ENCODE assay signal across 9 mouse cellular contexts in the genomic region with DNA sequence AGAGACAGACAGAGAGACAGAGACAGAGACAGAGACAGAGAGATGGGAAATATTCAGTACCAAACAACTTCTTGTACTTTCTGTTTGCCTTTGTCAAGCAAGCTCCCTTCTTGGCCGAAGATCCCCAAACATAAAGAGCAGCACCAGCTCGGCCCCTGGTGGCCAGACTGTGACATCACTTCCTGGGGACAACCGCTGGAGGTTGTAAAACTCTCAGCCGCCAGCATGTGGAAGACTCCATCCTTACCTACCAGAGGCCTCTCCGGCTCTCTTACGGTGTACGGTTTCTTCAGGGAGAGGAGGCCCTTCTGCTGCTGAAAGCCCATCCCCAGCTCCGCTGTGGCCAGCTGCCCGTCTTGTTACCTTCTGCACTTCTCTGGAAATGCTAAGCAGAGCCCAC. TPM values are rescaled to one million over a fixed set of nuclear protein-coding genes. Genes with fewer than 3 reads are reported as not detected.
DNase-seq lines count a peak whose midpoint lies in the region; ATAC-seq lines count a peak whose summit lies in the region.
"Had no signal": no experiment of that assay in that cellular context is flagged by ENCODE, and none has a peak within 500 bp of the region (broad histone marks: within the 10 kb centered on the region; RNA-seq: fewer than 3 reads in every experiment).

No protein-coding gene starts in this region.

- ATAC-seq in hindbrain, embryonic 16.5 days: no peak

- H3K4me3 ChIP-seq in hindbrain, embryonic 10.5 days: no peak overlapping the region
- H3K4me3 ChIP-seq in hindbrain, embryonic 16.5 days (ENCODE audit: low read length): no peak overlapping the region

- DNase-seq in hindbrain, embryonic 10.5 days (ENCODE audit: low spot score): peak; percentile 57
- DNase-seq in B cell, adult 2 months: peak; percentile 40 to 42
- peak; percentile 29 to 34 for DNase-seq in adrenal gland, postnatal 36 days
- DNase-seq in kidney, postnatal 25 days: peak; percentile 35 to 48
- DNase-seq in yolk sac, embryonic 10.5 days (ENCODE audit: low spot score): peak; percentile 17
- no peak for DNase-seq in cerebellum, adult 8-10 months
- no peak for DNase-seq in thymus, postnatal 36 days

- no peak overlapping the region for H3K9ac ChIP-seq in hindbrain, embryonic 16.5 days (ENCODE audit: low read depth, low read length)

- H3K27ac ChIP-seq in hindbrain, embryonic 10.5 days: no peak overlapping the region
- H3K27ac ChIP-seq in hindbrain, embryonic 16.5 days (ENCODE audit: low read depth, low read length): no peak overlapping the region

- H3K4me1 ChIP-seq in hindbrain, embryonic 10.5 days (replicated peaks): peaks cover under 1% of the 10 kb centered on the region; the same call in 1 of the 2 replicates
- no peaks in the 10 kb centered on the region for H3K4me1 ChIP-seq in hindbrain, embryonic 16.5 days (ENCODE audit: control insufficient read depth, insufficient read depth, low read depth, low read length)

- WGBS in hindbrain, embryonic 10.5 days: 52% methylated on average over 9 of the region's 9 CpGs
- 40% methylated on average over 9 of the region's 9 CpGs for WGBS in hindbrain, embryonic 16.5 days

- peaks cover 13% of the 10 kb centered on the region for H3K27me3 ChIP-seq in hindbrain, embryonic 10.5 days (ENCODE audit: insufficient read depth, poor library complexity, severe bottlenecking)
- no peaks in the 10 kb centered on the region for H3K27me3 ChIP-seq in hindbrain, embryonic 16.5 days (replicated peaks; ENCODE audit: control insufficient read depth, insufficient read depth, low read length)

- H3K9me3 ChIP-seq in hindbrain, embryonic 10.5 days: no peaks in the 10 kb centered on the region
- no peaks in the 10 kb centered on the region for H3K9me3 ChIP-seq in hindbrain, embryonic 16.5 days (ENCODE audit: control insufficient read depth, low read length)

- no peak overlapping the region for H3K4me2 ChIP-seq in hindbrain, embryonic 16.5 days (ENCODE audit: low read length)

- H3K36me3 ChIP-seq in hindbrain, embryonic 10.5 days: peaks cover under 1% of the 10 kb centered on the region
- no peaks in the 10 kb centered on the region for H3K36me3 ChIP-seq in hindbrain, embryonic 16.5 days (ENCODE audit: control insufficient read depth, insufficient read depth, low read length)

RNA-seq across cellular contexts. Expression of a gene that starts 18.1 kb away (rescaled TPM):
- polyA plus RNA-seq in hindbrain, embryonic 10.5 days (2016; fragmentation: Nextera tagmentation; extraction: Ambion mirVana): 13.9 and 18.0 TPM in 2 replicates
- polyA plus RNA-seq in hindbrain, embryonic 16.5 days (2015; fragmentation: Nextera tagmentation; extraction: Ambion mirVana): 17.4 and 23.1 TPM in 2 replicates
- 10 to 100 TPM in 1 of 2 experiments, 1 to 10 TPM in 1; 7.6 to 18.4 TPM for total RNA-seq in adrenal gland, postnatal 36 days (2021)
- total RNA-seq: neutrophil, adult 5-6 weeks had no signal

RNA-seq across cellular contexts. Expression of a gene that starts 40.3 kb away (rescaled TPM):
- 27.9 and 37.9 TPM in 2 replicates for polyA plus RNA-seq in hindbrain, embryonic 10.5 days (2016; fragmentation: Nextera tagmentation; extraction: Ambion mirVana)
- polyA plus RNA-seq in hindbrain, embryonic 16.5 days (2015; fragmentation: Nextera tagmentation; extraction: Ambion mirVana): 3.8 and 5.9 TPM in 2 replicates
- total RNA-seq in adrenal gland, postnatal 36 days (2021): 1 to 10 TPM; 5.0 to 5.8 TPM

Comparison
In these comparisons a context has a peak if more than half of its experiments do, and no peak if none do; other contexts are left out.
1. DNase-seq: peak in hindbrain, embryonic 10.5 days (single experiment), B cell, adult 2 months (2 of 2), adrenal gland, postnatal 36 days (2 of 2), kidney, postnatal 25 days (2 of 2) and yolk sac, embryonic 10.5 days (single experiment); none in cerebellum, adult 8-10 months (single experiment) and thymus, postnatal 36 days (0 of 2).